Mouse (Mus musculus) limb, embryonic 12.5 days (tissue): ENCODE measurements around the gene Rora. TPM values are rescaled to one million over a fixed set of nuclear protein-coding genes. Genes with fewer than 3 reads are reported as not detected.

ENCODE experiments used
- ATAC-seq: fragments of 200-750 bp; cut with Nextera tagmentation; 2 replicates; pipeline ENCODE4 v1.8.0; 2017; ENCODE audit warnings: low read depth, moderate TSS enrichment; ENCODE audit not compliant: insufficient number of reproducible peaks, insufficient read depth, low FRiP score, low TSS enrichment
- H3K27ac ChIP-seq: fragments of 300-500 bp; sonication (generic); 2 replicates; pipeline ENCODE4 v1.5.1; 2016; ENCODE audit warnings: mild to moderate bottlenecking, moderate library complexity
- H3K27me3 ChIP-seq: fragments of 300-500 bp; sonication (generic); 2 replicates; pipeline ENCODE4 v1.6.1; 2016; ENCODE audit warnings: mild to moderate bottlenecking, moderate library complexity
- H3K36me3 ChIP-seq: fragments of 300-500 bp; sonication (generic); 2 replicates; pipeline ENCODE4 v1.6.1; 2016; ENCODE audit warnings: mild to moderate bottlenecking, moderate library complexity
- H3K4me1 ChIP-seq: fragments of 300-500 bp; sonication (generic); replicated peaks from 2 replicates; pipeline ENCODE4 v1.6.1; 2016
- H3K4me2 ChIP-seq: fragments of 300-500 bp; sonication (generic); 2 replicates; pipeline ENCODE4 v1.6.1; 2016; ENCODE audit warnings: mild to moderate bottlenecking, moderate library complexity
- H3K4me3 ChIP-seq: fragments of 300-500 bp; sonication (generic); replicated peaks from 2 replicates; pipeline ENCODE4 v1.5.1; 2016; ENCODE audit warnings: mild to moderate bottlenecking
- H3K9ac ChIP-seq: fragments of 300-500 bp; sonication (generic); replicated peaks from 2 replicates; pipeline ENCODE4 v1.6.1; 2016; ENCODE audit warnings: mild to moderate bottlenecking, moderate library complexity
- H3K9me3 ChIP-seq: fragments of 300-500 bp; sonication (generic); 2 replicates; pipeline ENCODE4 v1.6.1; 2016; ENCODE audit warnings: mild to moderate bottlenecking, moderate library complexity
- WGBS: fragments of 180-500 bp; shearing (Covaris S2); methylation state at CpG from one replicate; pipeline ENCODE4 v1.1.7; 2016; 5-methylcytosine and 5-hydroxymethylcytosine counted together
- polyA plus RNA-seq: library from polyadenylated mRNA; unstranded; fragments of >200 nt; fragmentation: Nextera tagmentation; extraction: Ambion mirVana; gene quantifications from 2 replicates; pipeline ENCODE4 v1.2.1, GENCODE M21; 2016

The Rora gene
- polyA plus RNA-seq, 1 experiment from 2014 or later: 6.0 TPM

DNA sequence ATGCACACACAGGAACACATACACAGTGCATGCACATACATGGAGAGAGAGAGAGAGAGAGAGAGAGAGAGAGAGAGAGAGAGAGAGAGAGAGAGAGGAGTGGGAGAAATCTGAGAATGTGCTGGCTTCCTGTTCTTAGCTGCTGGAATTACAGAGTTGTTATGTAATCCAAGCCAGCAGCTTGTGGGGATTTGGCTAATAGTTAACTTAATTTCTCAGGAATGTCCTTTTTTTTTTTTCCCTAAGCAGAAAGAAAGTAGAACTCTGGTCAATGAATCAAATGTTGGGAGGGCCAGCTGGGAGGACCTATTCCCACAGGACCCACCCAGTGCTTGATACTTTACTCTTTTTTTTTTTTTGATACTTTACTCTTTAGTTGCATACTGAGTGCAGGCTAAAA is 527.8 kb downstream of the Rora start:
- Histone ChIP-seq H3K4me3 (no peak overlapping the region), H3K36me3 (no peaks in the 10 kb centered on the region), H3K27me3 (no peaks in the 10 kb centered on the region), H3K9ac (no peak overlapping the region), H3K27ac (peak overlapping the region; percentile 62; the same call in 1 of the 2 replicates), H3K4me1 (peaks cover 18% of the 10 kb centered on the region), H3K4me2 (no peak overlapping the region), H3K9me3 (no peaks in the 10 kb centered on the region)
- no peak for ATAC-seq

DNA sequence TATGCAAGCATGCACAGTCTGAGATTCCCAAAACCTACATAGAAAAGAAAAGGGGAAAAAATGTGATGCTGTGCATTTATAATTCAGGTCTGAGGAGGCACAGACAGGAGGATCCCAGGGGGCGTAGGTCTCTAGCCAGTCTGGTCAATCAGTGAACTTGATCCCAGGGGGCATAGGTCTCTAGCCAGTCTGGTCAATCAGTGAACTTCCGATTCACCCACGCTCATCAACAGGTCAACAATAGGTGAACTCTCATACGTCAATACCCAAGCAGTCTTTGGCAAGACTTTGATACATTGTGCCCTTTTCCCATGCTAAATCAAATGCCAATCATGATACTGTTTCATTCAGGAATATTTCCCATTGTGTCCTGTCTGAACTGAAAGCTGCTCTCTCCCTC is 530.3 kb downstream of the Rora start:
- H3K27me3 ChIP-seq: no peaks in the 10 kb centered on the region
- ATAC-seq: no peak
- H3K4me3 ChIP-seq: no peak overlapping the region
- no peaks in the 10 kb centered on the region for H3K36me3 ChIP-seq
- WGBS: 74% methylated on average over 4 of the region's 4 CpGs
- peaks cover 18% of the 10 kb centered on the region for H3K4me1 ChIP-seq
- H3K4me2 ChIP-seq: no peak overlapping the region
- no peak overlapping the region for H3K27ac ChIP-seq
- no peaks in the 10 kb centered on the region for H3K9me3 ChIP-seq
- H3K9ac ChIP-seq: no peak overlapping the region

DNA sequence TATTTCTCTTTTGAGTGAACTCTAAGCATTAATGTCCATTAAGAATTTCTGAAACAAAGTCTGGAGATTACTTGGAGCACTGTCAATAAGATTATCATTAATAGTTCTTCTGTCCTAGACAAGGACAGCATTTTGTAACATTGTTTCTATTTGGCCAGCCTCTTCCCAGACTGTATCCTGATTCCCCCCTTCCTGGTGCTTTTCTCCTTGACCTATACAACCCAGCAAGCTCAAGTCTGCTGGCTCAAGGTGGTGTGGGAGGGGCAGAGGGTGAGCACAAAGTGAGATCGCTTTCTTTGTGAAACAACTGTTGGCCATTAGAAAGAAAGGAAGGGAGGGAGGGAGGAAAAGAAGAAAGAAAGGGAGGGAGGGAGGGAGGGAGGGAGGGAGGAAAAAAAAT is 537.1 kb downstream of the Rora start:
- WGBS: no CpG with 5 or more reads among the region's 1 CpGs
- no peaks in the 10 kb centered on the region for H3K4me1 ChIP-seq
- no peak overlapping the region for H3K4me2 ChIP-seq
- no peak overlapping the region for H3K4me3 ChIP-seq
- no peaks in the 10 kb centered on the region for H3K36me3 ChIP-seq
- ATAC-seq: no peak
- no peak overlapping the region for H3K9ac ChIP-seq
- H3K9me3 ChIP-seq: no peaks in the 10 kb centered on the region
- no peak overlapping the region for H3K27ac ChIP-seq
- H3K27me3 ChIP-seq: 0 out of 2 replicates have a peak, but pooled peaks cover 3% of the 10 kb centered on the region

DNA sequence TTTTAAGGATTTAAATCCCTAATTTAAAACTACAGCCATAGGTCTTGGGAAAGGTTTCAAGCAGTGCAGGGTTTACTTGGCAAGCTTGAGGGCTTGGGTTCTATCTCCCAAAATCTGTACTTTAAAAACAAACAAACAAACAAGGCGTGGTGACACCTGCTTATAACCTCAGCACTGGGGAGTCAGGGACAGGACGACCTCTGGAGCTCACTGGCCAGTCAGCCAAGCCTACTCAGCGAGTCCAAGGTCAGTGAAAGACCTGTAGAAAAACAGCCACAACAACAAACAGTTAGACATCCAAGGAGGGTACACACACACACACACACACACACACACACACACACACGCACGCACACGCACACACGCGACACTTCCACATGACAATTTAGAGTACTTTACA is 538.9 kb downstream of the Rora start:
- Histone ChIP-seq H3K4me2 (no peak overlapping the region), H3K4me1 (no peaks in the 10 kb centered on the region), H3K27ac (no peak overlapping the region), H3K9ac (no peak overlapping the region), H3K9me3 (no peaks in the 10 kb centered on the region), H3K27me3 (0 out of 2 replicates have a peak, but pooled peaks cover 3% of the 10 kb centered on the region), H3K36me3 (no peaks in the 10 kb centered on the region), H3K4me3 (no peak overlapping the region)
- ATAC-seq: no peak
- 84% methylated on average over 8 of the region's 8 CpGs for WGBS

DNA sequence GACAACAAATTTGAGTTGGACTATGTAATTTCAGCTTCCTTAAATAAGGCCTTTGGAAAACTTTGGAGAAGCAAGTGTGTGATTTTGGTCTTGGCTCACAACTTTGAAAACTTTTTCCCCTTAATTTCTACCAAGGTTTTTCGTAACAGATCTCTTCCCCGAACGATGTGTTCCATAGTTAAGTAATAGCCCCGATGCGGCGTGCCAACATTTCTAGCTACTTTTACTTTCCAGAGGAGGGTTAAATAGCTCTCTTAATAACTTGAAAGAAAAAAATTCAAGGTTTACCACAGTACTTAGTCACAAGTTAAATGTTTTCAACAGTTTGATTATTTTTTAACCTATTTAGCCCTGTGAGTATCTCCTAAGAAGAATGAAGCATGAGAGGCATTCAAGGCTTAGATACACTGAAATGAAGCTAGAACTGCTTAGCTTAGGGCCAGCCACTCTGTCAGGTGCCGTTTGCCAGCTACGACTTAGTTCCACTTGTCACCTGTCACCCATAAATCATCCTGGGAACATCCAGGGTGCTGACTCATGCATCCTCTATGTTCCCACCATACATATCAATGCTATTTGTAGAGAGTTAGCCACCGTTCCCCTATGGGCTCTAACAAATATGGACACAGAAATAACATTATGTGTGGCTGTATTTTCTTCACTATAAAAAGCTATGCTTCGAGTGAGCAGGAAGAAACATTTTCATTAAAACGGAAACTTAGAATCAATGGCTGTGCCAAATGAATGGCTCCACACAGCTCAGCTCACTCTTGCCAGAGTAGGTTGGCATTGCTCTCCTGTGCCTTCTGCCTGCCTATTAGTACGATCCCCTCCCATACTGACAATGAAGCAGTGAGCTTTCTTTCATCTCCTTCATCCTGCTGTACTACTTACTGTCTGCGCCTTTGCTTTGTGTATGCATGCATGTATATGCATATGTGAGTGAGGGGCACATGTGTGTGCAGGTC is 541.3 kb downstream of the Rora start:
- Histone ChIP-seq H3K9ac (no peak overlapping the region), H3K27ac (no peak overlapping the region), H3K27me3 (0 out of 2 replicates have a peak, but pooled peaks cover 3% of the 10 kb centered on the region), H3K4me2 (no peak overlapping the region), H3K9me3 (no peaks in the 10 kb centered on the region), H3K4me1 (no peaks in the 10 kb centered on the region), H3K36me3 (no peaks in the 10 kb centered on the region), H3K4me3 (no peak overlapping the region)
- ATAC-seq: no peak
- 80% methylated on average over 13 of the region's 13 CpGs for WGBS

DNA sequence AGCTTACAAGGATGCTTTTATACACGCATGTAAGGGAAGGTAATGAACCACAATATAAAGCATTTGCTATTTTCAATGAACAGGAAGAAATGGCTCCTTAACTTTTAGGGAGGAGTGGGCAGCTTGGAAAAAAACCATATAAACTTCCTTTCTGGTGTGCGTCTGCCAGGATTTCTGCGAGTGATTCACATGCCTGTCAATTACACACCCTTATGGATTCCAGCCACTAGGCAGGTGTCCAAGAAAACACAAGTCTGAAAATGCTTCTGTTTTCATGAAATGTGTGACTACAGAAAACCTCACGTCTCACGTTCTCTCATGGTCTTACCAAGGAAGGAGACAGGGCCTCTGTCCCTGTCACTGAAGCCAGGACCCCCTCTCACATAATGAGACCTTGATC is 560.2 kb downstream of the Rora start:
- H3K9ac ChIP-seq: no peak overlapping the region
- no peak overlapping the region for H3K4me2 ChIP-seq
- 72% methylated on average over 5 of the region's 5 CpGs for WGBS
- H3K9me3 ChIP-seq: no peaks in the 10 kb centered on the region
- H3K36me3 ChIP-seq: no peaks in the 10 kb centered on the region
- no peak overlapping the region for H3K27ac ChIP-seq
- no peak overlapping the region for H3K4me3 ChIP-seq
- no peak for ATAC-seq
- H3K4me1 ChIP-seq: peaks cover 19% of the 10 kb centered on the region; the same call in 1 of the 2 replicates
- peaks cover 12% of the 10 kb centered on the region; the same call in 1 of the 2 replicates for H3K27me3 ChIP-seq

DNA sequence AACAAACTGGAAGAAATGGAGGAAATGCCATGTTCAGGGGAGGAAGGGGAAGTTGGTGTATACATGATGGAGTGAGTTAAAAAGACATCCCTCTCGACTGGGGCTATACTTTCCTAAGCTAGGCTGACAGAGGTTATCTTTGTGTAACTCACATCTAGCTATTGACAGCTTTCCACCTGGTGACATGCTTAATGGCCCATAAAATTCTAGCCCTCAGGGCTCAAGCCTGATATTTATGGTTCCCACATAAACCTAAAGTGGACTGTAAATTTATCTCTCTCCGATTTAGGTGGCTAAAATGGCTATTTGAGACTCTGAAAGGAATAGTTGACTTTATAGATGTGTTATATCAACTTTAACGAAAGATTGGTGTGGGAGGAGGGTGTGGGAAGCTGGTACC is 571.3 kb downstream of the Rora start:
- no peak overlapping the region for H3K27ac ChIP-seq
- peaks cover 40% of the 10 kb centered on the region for H3K4me1 ChIP-seq
- H3K9me3 ChIP-seq: no peaks in the 10 kb centered on the region
- no peak overlapping the region for H3K4me3 ChIP-seq
- H3K4me2 ChIP-seq: peak overlapping the region; percentile 27; the same call in 1 of the 2 replicates
- no peak for ATAC-seq
- no peak overlapping the region for H3K9ac ChIP-seq
- 6% methylated on average over 3 of the region's 3 CpGs for WGBS
- no peaks in the 10 kb centered on the region for H3K36me3 ChIP-seq
- H3K27me3 ChIP-seq: peaks cover 33% of the 10 kb centered on the region; the same call in 1 of the 2 replicates

DNA sequence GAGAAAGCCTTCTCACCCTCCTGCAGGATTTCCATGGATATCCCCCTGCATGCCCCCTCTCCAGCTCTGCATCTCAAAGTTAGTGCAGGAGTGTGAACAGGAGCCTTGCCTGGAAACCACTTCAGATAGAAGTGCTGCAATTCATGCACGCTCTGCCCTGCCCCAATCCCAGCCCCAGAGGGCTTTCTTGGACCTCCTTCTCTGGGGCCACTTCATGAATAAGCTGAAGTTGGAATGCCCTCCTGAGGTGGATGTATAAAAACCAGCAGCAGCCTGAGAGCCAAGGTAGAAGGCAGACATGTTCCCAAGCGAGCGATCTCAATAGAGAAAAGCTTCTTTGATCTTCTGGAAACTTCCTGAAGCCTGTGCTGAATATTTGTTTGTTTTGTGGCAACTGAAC is 572.8 kb downstream of the Rora start:
- Histone ChIP-seq H3K9me3 (no peaks in the 10 kb centered on the region), H3K4me2 (no peak overlapping the region), H3K27ac (no peak overlapping the region), H3K4me3 (no peak overlapping the region), H3K9ac (no peak overlapping the region), H3K27me3 (peaks cover 22% of the 10 kb centered on the region; the same call in 1 of the 2 replicates), H3K4me1 (peaks cover 40% of the 10 kb centered on the region), H3K36me3 (no peaks in the 10 kb centered on the region)
- 39% methylated on average over 3 of the region's 3 CpGs for WGBS
- no peak for ATAC-seq

DNA sequence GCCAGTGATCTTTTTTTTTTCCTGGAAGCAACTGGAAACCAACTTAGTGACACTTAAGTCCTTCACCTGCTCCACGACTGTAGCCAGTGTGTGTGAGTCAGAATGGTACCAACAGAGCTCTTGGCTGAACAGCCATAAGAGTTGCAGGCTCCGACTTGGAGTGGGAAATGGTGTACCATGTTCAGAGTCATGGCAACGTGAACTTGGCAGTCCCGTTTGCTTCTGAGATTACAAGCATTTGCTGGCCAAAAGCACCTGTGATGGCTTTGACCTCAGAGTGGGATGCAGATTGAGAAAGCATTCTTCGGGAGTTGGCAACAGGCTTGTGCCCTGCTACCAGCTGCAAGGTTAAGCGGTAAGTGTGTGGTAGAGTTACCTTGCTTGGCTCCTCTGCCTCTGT is 574.2 kb downstream of the Rora start:
- peaks cover 4% of the 10 kb centered on the region; the same call in 1 of the 2 replicates for H3K9me3 ChIP-seq
- 86% methylated on average over 6 of the region's 6 CpGs for WGBS
- no peak overlapping the region for H3K4me3 ChIP-seq
- H3K4me2 ChIP-seq: no peak overlapping the region
- no peak overlapping the region for H3K27ac ChIP-seq
- ATAC-seq: no peak
- H3K9ac ChIP-seq: no peak overlapping the region
- H3K36me3 ChIP-seq: no peaks in the 10 kb centered on the region
- H3K27me3 ChIP-seq: peaks cover 15% of the 10 kb centered on the region; the same call in 1 of the 2 replicates
- H3K4me1 ChIP-seq: peaks cover 40% of the 10 kb centered on the region

DNA sequence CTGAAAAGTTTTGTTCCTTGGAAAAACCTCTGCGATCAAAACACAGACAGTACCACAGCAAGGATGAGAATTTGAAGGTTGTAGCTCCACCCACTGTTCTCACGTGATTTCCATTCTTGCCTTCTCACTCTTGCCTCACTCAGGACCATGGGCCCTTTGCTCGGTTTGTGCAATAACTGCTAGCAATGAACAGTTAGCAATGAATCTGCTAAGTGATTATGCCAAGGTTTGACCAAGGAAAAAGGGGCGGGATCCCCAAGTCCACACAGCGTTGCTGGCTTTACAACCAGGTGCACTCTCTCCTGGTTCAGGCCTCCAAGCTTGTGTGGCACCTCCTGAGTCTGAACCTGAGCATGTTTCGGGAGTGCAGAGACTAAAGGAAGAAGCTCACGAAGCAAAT is 576.3 kb downstream of the Rora start:
- H3K36me3 ChIP-seq: no peaks in the 10 kb centered on the region
- H3K27ac ChIP-seq: no peak overlapping the region
- H3K27me3 ChIP-seq: peaks cover 15% of the 10 kb centered on the region; the same call in 1 of the 2 replicates
- 81% methylated on average over 7 of the region's 7 CpGs for WGBS
- H3K4me1 ChIP-seq: peaks cover 24% of the 10 kb centered on the region
- H3K4me3 ChIP-seq: no peak overlapping the region
- H3K9ac ChIP-seq: no peak overlapping the region
- peaks cover 4% of the 10 kb centered on the region; the same call in 1 of the 2 replicates for H3K9me3 ChIP-seq
- ATAC-seq: no peak
- H3K4me2 ChIP-seq: no peak overlapping the region

DNA sequence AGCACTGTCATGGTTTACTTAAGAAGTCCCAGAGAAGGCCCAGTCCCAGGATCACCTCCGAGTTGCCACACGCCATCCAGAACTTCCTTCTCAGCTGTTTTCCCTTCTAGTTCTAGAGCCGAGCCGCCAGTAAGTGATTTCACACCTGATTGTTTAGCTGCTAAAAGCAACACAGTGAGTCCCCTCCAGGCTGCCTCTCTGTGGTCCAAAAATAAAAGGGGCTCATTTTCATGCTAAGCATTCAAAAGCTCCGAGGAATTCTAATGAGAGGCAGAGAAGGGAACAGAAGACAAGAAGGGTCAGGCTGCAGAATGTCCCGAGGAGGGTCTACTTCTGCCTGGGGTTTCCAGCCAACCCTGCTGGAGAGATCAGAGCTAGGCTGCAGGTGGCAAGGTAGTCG is 580.9 kb downstream of the Rora start:
- Histone ChIP-seq H3K4me2 (no peak overlapping the region), H3K36me3 (no peaks in the 10 kb centered on the region), H3K9ac (no peak overlapping the region), H3K27me3 (peaks cover 5% of the 10 kb centered on the region; the same call in 1 of the 2 replicates), H3K4me1 (peaks cover 10% of the 10 kb centered on the region), H3K9me3 (peaks cover 4% of the 10 kb centered on the region; the same call in 1 of the 2 replicates), H3K4me3 (no peak overlapping the region), H3K27ac (no peak overlapping the region)
- WGBS: 32% methylated on average over 7 of the region's 7 CpGs
- no peak for ATAC-seq
